ENCODE assay signal across 8 mouse cellular contexts in genomic region chr3:102204734-102205457, GRCm38 (mm10). TPM values are rescaled to one million over a fixed set of nuclear protein-coding genes. Genes with fewer than 3 reads are reported as not detected.
DNase-seq lines count a peak whose midpoint lies in the region; ATAC-seq lines count a peak whose summit lies in the region.
"Not testable (repeated sequence)": the region's sequence is repeated elsewhere in the genome, so short reads cannot be mapped to it uniquely, and the experiment has no call there.

No protein-coding gene starts in this region.

- H3K27ac ChIP-seq in ES-E14 (ENCODE audit: insufficient read depth, low read depth, low read length, poor library complexity, severe bottlenecking); liver, embryonic 15.5 days (replicated peaks): not testable (repeated sequence)
- H3K27ac ChIP-seq in embryonic facial prominence, embryonic 12.5 days: peak overlapping the region; percentile 81; the same call in 1 of the 2 replicates
- H3K27ac ChIP-seq in heart, embryonic 10.5 days: peak overlapping the region; percentile 96
- H3K27ac ChIP-seq in hindbrain, embryonic 15.5 days (replicated peaks): peak overlapping the region; percentile 67; the same call in 1 of the 2 replicates
- H3K27ac ChIP-seq in midbrain, embryonic 14.5 days (replicated peaks; ENCODE audit: low read depth, low read length): 0 out of 2 replicates have a peak overlapping the region, but pooled peaks have one; percentile 49

- peak overlapping the region; percentile 93 to 96 for H3K4me3 ChIP-seq in ES-E14 (ENCODE audit: insufficient read depth in 1 of 2, low read depth in 1 of 2, low read length in 2 of 2, poor library complexity in 1 of 2, severe bottlenecking in 1 of 2)
- H3K4me3 ChIP-seq in embryonic facial prominence, embryonic 12.5 days: peak overlapping the region; percentile 71
- H3K4me3 ChIP-seq in heart, embryonic 10.5 days: peak overlapping the region; percentile 86
- peak overlapping the region; percentile 78 for H3K4me3 ChIP-seq in hindbrain, embryonic 15.5 days
- H3K4me3 ChIP-seq in liver, embryonic 15.5 days (replicated peaks): peak overlapping the region; percentile 63
- H3K4me3 ChIP-seq in midbrain, embryonic 14.5 days (replicated peaks; ENCODE audit: low read depth, low read length): peak overlapping the region; percentile 62

- not testable (repeated sequence) for H3K9ac ChIP-seq in ES-E14 (ENCODE audit: insufficient read depth, low read depth, low read length, poor library complexity, severe bottlenecking); liver, embryonic 15.5 days
- H3K9ac ChIP-seq in embryonic facial prominence, embryonic 12.5 days: peak overlapping the region; percentile 82
- peak overlapping the region; percentile 71 for H3K9ac ChIP-seq in hindbrain, embryonic 15.5 days
- H3K9ac ChIP-seq in midbrain, embryonic 14.5 days (replicated peaks; ENCODE audit: low read length): peak overlapping the region; percentile 70

- peaks cover 3 to 12% of the 10 kb centered on the region in 2 experiments; a peak in 3 of 4 replicates for H3K4me1 ChIP-seq in ES-E14 (ENCODE audit: control insufficient read depth in 2 of 2, insufficient read depth in 2 of 2, low read length in 2 of 2, poor library complexity in 1 of 2)
- peaks cover 23% of the 10 kb centered on the region for H3K4me1 ChIP-seq in embryonic facial prominence, embryonic 12.5 days
- H3K4me1 ChIP-seq in heart, embryonic 10.5 days: peaks cover 54% of the 10 kb centered on the region
- peaks cover 24% of the 10 kb centered on the region for H3K4me1 ChIP-seq in hindbrain, embryonic 15.5 days (replicated peaks)
- peaks cover 15% of the 10 kb centered on the region; the same call in 1 of the 2 replicates for H3K4me1 ChIP-seq in liver, embryonic 15.5 days (replicated peaks)
- peaks cover 12% of the 10 kb centered on the region for H3K4me1 ChIP-seq in midbrain, embryonic 14.5 days (ENCODE audit: control insufficient read depth, insufficient read depth, low read length)

- peak overlapping the region; percentile 85 for H3K4me2 ChIP-seq in embryonic facial prominence, embryonic 12.5 days (replicated peaks)
- peak overlapping the region; percentile 99 for H3K4me2 ChIP-seq in hindbrain, embryonic 15.5 days
- peak overlapping the region; percentile 76 for H3K4me2 ChIP-seq in liver, embryonic 15.5 days
- H3K4me2 ChIP-seq in midbrain, embryonic 14.5 days (ENCODE audit: low read length): peak overlapping the region; percentile 99

- in situ Hi-C loops in ES-E14 (cut with MboI; ENCODE audit: low sequenced_read_pairs in 2 of 2, unreplicated experiment in 2 of 2): not testable (repeated sequence)

- ATAC-seq in embryonic facial prominence, embryonic 12.5 days (ENCODE audit: insufficient number of reproducible peaks, insufficient read depth, low FRiP score, low TSS enrichment): 0 out of 2 replicates have a peak, but pooled peaks have one; percentile 11
- ATAC-seq in hindbrain, embryonic 15.5 days (ENCODE audit: low FRiP score, low read depth): peak; percentile 50
- not testable (repeated sequence) for ATAC-seq in liver, embryonic 15.5 days (ENCODE audit: insufficient read depth)
- peak; percentile 6; the same call in 1 of the 2 replicates for ATAC-seq in midbrain, embryonic 14.5 days (ENCODE audit: low FRiP score, low TSS enrichment)

- DNase-seq in ES-E14 (ENCODE audit: low read depth, low spot score); heart, embryonic 10.5 days (ENCODE audit: low spot score): not testable (repeated sequence)
- DNase-seq in kidney, postnatal 4 days: peak; percentile 20 to 34
- DNase-seq in midbrain, embryonic 14.5 days: peak; percentile 66
- DNase-seq in right cerebral cortex, postnatal 4 days: peak; percentile 28

- H3K27me3 ChIP-seq in embryonic facial prominence, embryonic 12.5 days: 0 out of 2 replicates have a peak, but pooled peaks cover 22% of the 10 kb centered on the region
- not testable (repeated sequence) for H3K27me3 ChIP-seq in heart, embryonic 10.5 days (ENCODE audit: insufficient read depth, poor library complexity, severe bottlenecking)
- peaks cover 15% of the 10 kb centered on the region; the same call in 1 of the 2 replicates for H3K27me3 ChIP-seq in hindbrain, embryonic 15.5 days
- peaks cover 71% of the 10 kb centered on the region for H3K27me3 ChIP-seq in liver, embryonic 15.5 days
- H3K27me3 ChIP-seq in midbrain, embryonic 14.5 days (ENCODE audit: control insufficient read depth, insufficient read depth, low read length): peaks cover 46% of the 10 kb centered on the region

- WGBS in embryonic facial prominence, embryonic 12.5 days: 13% methylated on average over 12 of the region's 17 CpGs
- WGBS in heart, embryonic 10.5 days: 8% methylated on average over 13 of the region's 17 CpGs
- WGBS in hindbrain, embryonic 15.5 days: 4% methylated on average over 17 of the region's 17 CpGs
- 10% methylated on average over 13 of the region's 17 CpGs for WGBS in liver, embryonic 15.5 days (ENCODE audit: insufficient replicate concordance)
- 6% methylated on average over 17 of the region's 17 CpGs for WGBS in midbrain, embryonic 14.5 days

- H3K36me3 ChIP-seq in ES-E14 (ENCODE audit: control insufficient read depth, insufficient read depth, low read length, poor library complexity, severe bottlenecking); embryonic facial prominence, embryonic 12.5 days; heart, embryonic 10.5 days; hindbrain, embryonic 15.5 days; liver, embryonic 15.5 days (replicated peaks); midbrain, embryonic 14.5 days (ENCODE audit: control insufficient read depth, insufficient read depth, low read length): not testable (repeated sequence)

- H3K9me3 ChIP-seq in ES-E14 (ENCODE audit: control insufficient read depth, insufficient read depth, low read depth, low read length); embryonic facial prominence, embryonic 12.5 days; heart, embryonic 10.5 days; hindbrain, embryonic 15.5 days; liver, embryonic 15.5 days (replicated peaks); midbrain, embryonic 14.5 days (ENCODE audit: control insufficient read depth, low read length): not testable (repeated sequence)

RNA-seq across cellular contexts. Expression of gene Vangl1, which starts 0.4 kb away (rescaled TPM):
- total RNA-seq in ES-E14 (2012; rRNA removed): 119 and 167 TPM in 2 replicates
- 17.5 and 19.1 TPM in 2 replicates for polyA plus RNA-seq in embryonic facial prominence, embryonic 12.5 days (2016; fragmentation: Nextera tagmentation; extraction: Ambion mirVana)
- polyA plus RNA-seq in heart, embryonic 10.5 days (2016; fragmentation: Nextera tagmentation; extraction: Ambion mirVana): 26.5 and 32.8 TPM in 2 replicates
- polyA plus RNA-seq in hindbrain, embryonic 15.5 days (2015; fragmentation: Nextera tagmentation; extraction: Ambion mirVana): 9.1 and 9.5 TPM in 2 replicates
- 57.8 and 65.1 TPM in 2 replicates for polyA plus RNA-seq in liver, embryonic 15.5 days (2015; fragmentation: Nextera tagmentation; extraction: Ambion mirVana)
- 5.9 and 7.8 TPM in 2 replicates for polyA plus RNA-seq in midbrain, embryonic 14.5 days (2014; fragmentation: Nextera tagmentation; extraction: Ambion mirVana)
